Mouse (Mus musculus): Measurements from ENCODE around the gene Slc2a13. TPM values are rescaled to one million over a fixed set of nuclear protein-coding genes. Genes with fewer than 3 reads are reported as not detected.

Slc2a13 gene
- polyA plus RNA-seq, 1 experiment from 2014 or later, result 2.0 TPM

- H3K4me2 ChIP-seq (ENCODE audit: low read length), result no peak overlapping the region
- ATAC-seq (ENCODE audit: insufficient number of reproducible peaks, insufficient read depth, low FRiP score, low read depth), result no peak
These were observed 199.9 kb downstream of the Slc2a13 start for GRCm38 (mm10) chr15:91373203-91373584.

GRCm38 (mm10) chr15:91372464-91373202 lies 200.4 kb downstream of the Slc2a13 start:
- Histone ChIP-seq H3K27ac (replicated peaks in 1 of 2; ENCODE audit: control insufficient read depth in 1 of 2, insufficient read depth in 1 of 2, low read depth in 2 of 2, low read length in 2 of 2) (no peak overlapping the region), H3K27me3 (ENCODE audit: control insufficient read depth, insufficient read depth, low read length) (no peaks in the 10 kb centered on the region), H3K9me3 (ENCODE audit: control insufficient read depth, low read length) (no peaks in the 10 kb centered on the region), H3K4me2 (ENCODE audit: low read length) (no peak overlapping the region), H3K36me3 (ENCODE audit: control insufficient read depth, insufficient read depth, low read length) (no peaks in the 10 kb centered on the region), H3K4me1 (ENCODE audit: control insufficient read depth in 2 of 2, insufficient read depth in 2 of 2, low read length in 2 of 2) (0 out of 4 replicates have a peak, but pooled peaks cover 0 to 2% of the 10 kb centered on the region in 2 experiments), H3K4me3 (ENCODE audit: control insufficient read depth in 1 of 2, insufficient read depth in 1 of 2, low read depth in 1 of 2, low read length in 2 of 2) (no peak overlapping the region), H3K9ac (ENCODE audit: low read length) (no peak overlapping the region)
- WGBS, result 83% methylated on average over 9 of the region's 9 CpGs
- ATAC-seq (ENCODE audit: insufficient number of reproducible peaks, insufficient read depth, low FRiP score, low read depth), result no peak

More at GRCm38 (mm10) chr15:91373203-91373584, 199.9 kb downstream of the Slc2a13 start:
- Histone ChIP-seq H3K9ac (ENCODE audit: low read length) (no peak overlapping the region), H3K9me3 (ENCODE audit: control insufficient read depth, low read length) (no peaks in the 10 kb centered on the region), H3K36me3 (ENCODE audit: control insufficient read depth, insufficient read depth, low read length) (no peaks in the 10 kb centered on the region), H3K27me3 (ENCODE audit: control insufficient read depth, insufficient read depth, low read length) (no peaks in the 10 kb centered on the region), H3K4me3 (ENCODE audit: control insufficient read depth in 1 of 2, insufficient read depth in 1 of 2, low read depth in 1 of 2, low read length in 2 of 2) (no peak overlapping the region), H3K4me1 (ENCODE audit: control insufficient read depth in 2 of 2, insufficient read depth in 2 of 2, low read length in 2 of 2) (0 out of 4 replicates have a peak, but pooled peaks cover 0 to 2% of the 10 kb centered on the region in 2 experiments), H3K27ac (replicated peaks in 1 of 2; ENCODE audit: control insufficient read depth in 1 of 2, insufficient read depth in 1 of 2, low read depth in 2 of 2, low read length in 2 of 2) (no peak overlapping the region)
- 64% methylated on average over 7 of the region's 7 CpGs for WGBS

GRCm38 (mm10) chr15:91371859-91372394 lies 201.1 kb downstream of the Slc2a13 start:
- no peaks in the 10 kb centered on the region for H3K27me3 ChIP-seq (ENCODE audit: control insufficient read depth, insufficient read depth, low read length)
- H3K4me1 ChIP-seq (ENCODE audit: control insufficient read depth in 2 of 2, insufficient read depth in 2 of 2, low read length in 2 of 2), result 0 out of 4 replicates have a peak, but pooled peaks cover 0 to 2% of the 10 kb centered on the region in 2 experiments
- no peak overlapping the region for H3K4me2 ChIP-seq (ENCODE audit: low read length)
- no peak for ATAC-seq (ENCODE audit: insufficient number of reproducible peaks, insufficient read depth, low FRiP score, low read depth)
- no peak overlapping the region for H3K9ac ChIP-seq (ENCODE audit: low read length)
- no peaks in the 10 kb centered on the region for H3K36me3 ChIP-seq (ENCODE audit: control insufficient read depth, insufficient read depth, low read length)
- H3K4me3 ChIP-seq (ENCODE audit: control insufficient read depth in 1 of 2, insufficient read depth in 1 of 2, low read depth in 1 of 2, low read length in 2 of 2), result no peak overlapping the region
- H3K9me3 ChIP-seq (ENCODE audit: control insufficient read depth, low read length), result no peaks in the 10 kb centered on the region
- WGBS, result 85% methylated on average over 7 of the region's 7 CpGs
- H3K27ac ChIP-seq (replicated peaks in 1 of 2; ENCODE audit: control insufficient read depth in 1 of 2, insufficient read depth in 1 of 2, low read depth in 2 of 2, low read length in 2 of 2), result no peak overlapping the region

GRCm38 (mm10) chr15:91369736-91370449 lies 203.2 kb downstream of the Slc2a13 start:
- ATAC-seq (ENCODE audit: insufficient number of reproducible peaks, insufficient read depth, low FRiP score, low read depth), result no peak
- no peak overlapping the region for H3K4me2 ChIP-seq (ENCODE audit: low read length)
- H3K4me1 ChIP-seq (ENCODE audit: control insufficient read depth in 2 of 2, insufficient read depth in 2 of 2, low read length in 2 of 2), result 0 out of 4 replicates have a peak, but pooled peaks cover 0 to 2% of the 10 kb centered on the region in 2 experiments
- H3K36me3 ChIP-seq (ENCODE audit: control insufficient read depth, insufficient read depth, low read length), result no peaks in the 10 kb centered on the region
- H3K27me3 ChIP-seq (ENCODE audit: control insufficient read depth, insufficient read depth, low read length), result no peaks in the 10 kb centered on the region
- no peaks in the 10 kb centered on the region for H3K9me3 ChIP-seq (ENCODE audit: control insufficient read depth, low read length)
- no peak overlapping the region for H3K4me3 ChIP-seq (ENCODE audit: control insufficient read depth in 1 of 2, insufficient read depth in 1 of 2, low read depth in 1 of 2, low read length in 2 of 2)
- no peak overlapping the region for H3K27ac ChIP-seq (replicated peaks in 1 of 2; ENCODE audit: control insufficient read depth in 1 of 2, insufficient read depth in 1 of 2, low read depth in 2 of 2, low read length in 2 of 2)
- WGBS, result 50% methylated on average over 11 of the region's 11 CpGs
- no peak overlapping the region for H3K9ac ChIP-seq (ENCODE audit: low read length)

- Histone ChIP-seq H3K9me3 (ENCODE audit: control insufficient read depth, low read length) (no peaks in the 10 kb centered on the region), H3K9ac (ENCODE audit: low read length) (no peak overlapping the region), H3K36me3 (ENCODE audit: control insufficient read depth, insufficient read depth, low read length) (no peaks in the 10 kb centered on the region), H3K27ac (replicated peaks in 1 of 2; ENCODE audit: control insufficient read depth in 1 of 2, insufficient read depth in 1 of 2, low read depth in 2 of 2, low read length in 2 of 2) (no peak overlapping the region), H3K4me2 (ENCODE audit: low read length) (no peak overlapping the region), H3K4me1 (ENCODE audit: control insufficient read depth in 2 of 2, insufficient read depth in 2 of 2, low read length in 2 of 2) (no peaks in the 10 kb centered on the region), H3K27me3 (ENCODE audit: control insufficient read depth, insufficient read depth, low read length) (no peaks in the 10 kb centered on the region), H3K4me3 (ENCODE audit: control insufficient read depth in 1 of 2, insufficient read depth in 1 of 2, low read depth in 1 of 2, low read length in 2 of 2) (no peak overlapping the region)
- no peak for ATAC-seq (ENCODE audit: insufficient number of reproducible peaks, insufficient read depth, low FRiP score, low read depth)
- WGBS, result 70% methylated on average over 2 of the region's 2 CpGs
These were observed 212.6 kb downstream of the Slc2a13 start for GRCm38 (mm10) chr15:91360495-91360894.

GRCm38 (mm10) chr15:91351006-91351405 lies 222.1 kb downstream of the Slc2a13 start:
- ATAC-seq (ENCODE audit: insufficient number of reproducible peaks, insufficient read depth, low FRiP score, low read depth), result no peak
- Histone ChIP-seq H3K4me2 (ENCODE audit: low read length) (no peak overlapping the region), H3K4me3 (ENCODE audit: control insufficient read depth in 1 of 2, insufficient read depth in 1 of 2, low read depth in 1 of 2, low read length in 2 of 2) (no peak overlapping the region), H3K9me3 (ENCODE audit: control insufficient read depth, low read length) (0 out of 2 replicates have a peak, but pooled peaks cover 3% of the 10 kb centered on the region), H3K9ac (ENCODE audit: low read length) (no peak overlapping the region), H3K27me3 (ENCODE audit: control insufficient read depth, insufficient read depth, low read length) (no peaks in the 10 kb centered on the region), H3K4me1 (ENCODE audit: control insufficient read depth in 2 of 2, insufficient read depth in 2 of 2, low read length in 2 of 2) (no peaks in the 10 kb centered on the region), H3K27ac (replicated peaks in 1 of 2; ENCODE audit: control insufficient read depth in 1 of 2, insufficient read depth in 1 of 2, low read depth in 2 of 2, low read length in 2 of 2) (no peak overlapping the region), H3K36me3 (ENCODE audit: control insufficient read depth, insufficient read depth, low read length) (no peaks in the 10 kb centered on the region)
- WGBS, result 77% methylated on average over 7 of the region's 7 CpGs

GRCm38 (mm10) chr15:91338350-91338749 lies 234.7 kb downstream of the Slc2a13 start:
- WGBS, result 62% methylated on average over 1 of the region's 1 CpGs
- Histone ChIP-seq H3K27me3 (ENCODE audit: control insufficient read depth, insufficient read depth, low read length) (no peaks in the 10 kb centered on the region), H3K9me3 (ENCODE audit: control insufficient read depth, low read length) (no peaks in the 10 kb centered on the region), H3K36me3 (ENCODE audit: control insufficient read depth, insufficient read depth, low read length) (no peaks in the 10 kb centered on the region), H3K4me3 (ENCODE audit: control insufficient read depth in 1 of 2, insufficient read depth in 1 of 2, low read depth in 1 of 2, low read length in 2 of 2) (no peak overlapping the region), H3K4me1 (ENCODE audit: control insufficient read depth in 2 of 2, insufficient read depth in 2 of 2, low read length in 2 of 2) (no peaks in the 10 kb centered on the region), H3K27ac (replicated peaks in 1 of 2; ENCODE audit: control insufficient read depth in 1 of 2, insufficient read depth in 1 of 2, low read depth in 2 of 2, low read length in 2 of 2) (no peak overlapping the region), H3K9ac (ENCODE audit: low read length) (no peak overlapping the region), H3K4me2 (ENCODE audit: low read length) (no peak overlapping the region)
- no peak for ATAC-seq (ENCODE audit: insufficient number of reproducible peaks, insufficient read depth, low FRiP score, low read depth)
